Mouse (Mus musculus) MN1 (cell line): Measurements from ENCODE around the gene Mblac2.

ENCODE experiments used
- DNase-seq: peaks from one replicate; pipeline ENCODE4 v3.0.0-alpha.2; 2016; ENCODE audit warnings: low spot score

The Mblac2 gene

GRCm38 (mm10) chr13:81736606-81737005, 25.5 kb downstream of the Mblac2 start:
- DNase-seq: no peak

GRCm38 (mm10) chr13:81740898-81741297, 29.8 kb downstream of the Mblac2 start:
- no peak for DNase-seq

GRCm38 (mm10) chr13:81743391-81744091, 32.4 kb downstream of the Mblac2 start:
- no peak for DNase-seq

GRCm38 (mm10) chr13:81744092-81744396, 32.9 kb downstream of the Mblac2 start:
- DNase-seq: no peak

- DNase-seq: no peak
These were observed 43.7 kb downstream of the Mblac2 start for GRCm38 (mm10) chr13:81754878-81755277.

GRCm38 (mm10) chr13:81755324-81755723, 44.2 kb downstream of the Mblac2 start:
- DNase-seq: no peak

- DNase-seq: no peak
These were observed 46.0 kb downstream of the Mblac2 start for GRCm38 (mm10) chr13:81757058-81757660.

- peak; percentile 71 for DNase-seq
These were observed 49.2 kb downstream of the Mblac2 start for GRCm38 (mm10) chr13:81760379-81760778.

- DNase-seq: peak; percentile 82
These were observed 50.5 kb downstream of the Mblac2 start for GRCm38 (mm10) chr13:81761566-81762186.

- DNase-seq: no peak
These were observed 53.0 kb downstream of the Mblac2 start for GRCm38 (mm10) chr13:81764173-81764572.

- peak; percentile 34 for DNase-seq
These were observed 56.0 kb downstream of the Mblac2 start for GRCm38 (mm10) chr13:81767038-81767659.

- no peak for DNase-seq
These were observed 65.1 kb downstream of the Mblac2 start for GRCm38 (mm10) chr13:81776217-81776616.

GRCm38 (mm10) chr13:81782475-81782874, 71.3 kb downstream of the Mblac2 start:
- DNase-seq: no peak

- peak; percentile 99 for DNase-seq
These were observed 71.8 kb downstream of the Mblac2 start, which contains the start of gene Cetn3 for GRCm38 (mm10) chr13:81782971-81783404. Gene Cetn3, plus strand, starts transcription at chr13:81783077.

GRCm38 (mm10) chr13:81783405-81784342, 72.5 kb downstream of the Mblac2 start:
- peak; percentile 98 for DNase-seq

- no peak for DNase-seq
These were observed 74.8 kb downstream of the Mblac2 start for GRCm38 (mm10) chr13:81785766-81786480.

GRCm38 (mm10) chr13:81790160-81790559, 79.0 kb downstream of the Mblac2 start:
- no peak for DNase-seq

GRCm38 (mm10) chr13:81791861-81792260, 80.7 kb downstream of the Mblac2 start:
- DNase-seq: no peak

- no peak for DNase-seq
These were observed 82.7 kb downstream of the Mblac2 start for GRCm38 (mm10) chr13:81793850-81794249.

GRCm38 (mm10) chr13:81801121-81801520, 90.0 kb downstream of the Mblac2 start:
- DNase-seq: peak; percentile 35
